Mouse (Mus musculus): ENCODE results near the gene Fdxacb1.

The Fdxacb1 gene

GRCm38 (mm10) chr9:50768107-50769002 lies at the start of gene Fdxacb1:
Gene Fdxacb1, plus strand, starts transcription at chr9:50768236.
- peak; percentile 98 for DNase-seq (ENCODE audit: low spot score)

GRCm38 (mm10) chr9:50718878-50719277 lies 49.2 kb upstream of the Fdxacb1 start:
- no peak for DNase-seq (ENCODE audit: low spot score)

- no peak for DNase-seq (ENCODE audit: low spot score)
Observed at GRCm38 (mm10) chr9:50721061-50721460, 47.0 kb upstream of the Fdxacb1 start.

- no peak for DNase-seq (ENCODE audit: low spot score)
Observed at GRCm38 (mm10) chr9:50722451-50722911, 45.6 kb upstream of the Fdxacb1 start.

GRCm38 (mm10) chr9:50723406-50723805 lies 44.6 kb upstream of the Fdxacb1 start:
- DNase-seq (ENCODE audit: low spot score), result no peak

GRCm38 (mm10) chr9:50724147-50724546 lies 43.9 kb upstream of the Fdxacb1 start:
- DNase-seq (ENCODE audit: low spot score), result no peak

GRCm38 (mm10) chr9:50724661-50725330 lies 43.2 kb upstream of the Fdxacb1 start:
- DNase-seq (ENCODE audit: low spot score), result no peak

GRCm38 (mm10) chr9:50725921-50726590 lies 42.0 kb upstream of the Fdxacb1 start:
- no peak for DNase-seq (ENCODE audit: low spot score)

- DNase-seq (ENCODE audit: low spot score), result peak; percentile 44
Observed at GRCm38 (mm10) chr9:50727171-50727924, 40.7 kb upstream of the Fdxacb1 start.

- peak; percentile 89 for DNase-seq (ENCODE audit: low spot score)
Observed at GRCm38 (mm10) chr9:50727925-50728651, 39.9 kb upstream of the Fdxacb1 start.

GRCm38 (mm10) chr9:50729600-50729999 lies 38.4 kb upstream of the Fdxacb1 start:
- DNase-seq (ENCODE audit: low spot score), result no peak

- DNase-seq (ENCODE audit: low spot score), result no peak
Observed at GRCm38 (mm10) chr9:50732560-50732959, 35.5 kb upstream of the Fdxacb1 start.

GRCm38 (mm10) chr9:50734989-50735388 lies 33.0 kb upstream of the Fdxacb1 start:
- DNase-seq (ENCODE audit: low spot score), result peak; percentile 52

GRCm38 (mm10) chr9:50738914-50739870 lies 28.8 kb upstream of the Fdxacb1 start, which contains the start of gene Dixdc1:
Gene Dixdc1, minus strand, starts transcription at chr9:50739517.
- peak; percentile 87 for DNase-seq (ENCODE audit: low spot score)

- no peak for DNase-seq (ENCODE audit: low spot score)
Observed at GRCm38 (mm10) chr9:50740867-50741784, 26.9 kb upstream of the Fdxacb1 start.

GRCm38 (mm10) chr9:50742261-50742660 lies 25.8 kb upstream of the Fdxacb1 start:
- DNase-seq (ENCODE audit: low spot score), result no peak

GRCm38 (mm10) chr9:50742744-50743143 lies 25.3 kb upstream of the Fdxacb1 start:
- no peak for DNase-seq (ENCODE audit: low spot score)

GRCm38 (mm10) chr9:50745806-50746205 lies 22.2 kb upstream of the Fdxacb1 start:
- DNase-seq (ENCODE audit: low spot score), result no peak

GRCm38 (mm10) chr9:50746214-50746677 lies 21.8 kb upstream of the Fdxacb1 start, which contains the start of gene 2310030G06Rik:
Gene 2310030G06Rik, minus strand, starts transcription at chr9:50746536.
- DNase-seq (ENCODE audit: low spot score), result no peak
